Mouse (Mus musculus): ENCODE data around the gene Fam221a. TPM values are rescaled to one million over a fixed set of nuclear protein-coding genes. Genes with fewer than 3 reads are reported as not detected.
A peak's percentile ranks its signal among the peaks of the same experiment; 100 is the strongest.
"Not testable (repeated sequence)": the region's sequence is repeated elsewhere in the genome, so short reads cannot be mapped to it uniquely, and the experiment has no call there.

Gene Fam221a
- total RNA-seq, 2 experiments from 2014 or later: 0.69 to 1.1 TPM

GRCm38 (mm10) chr6:49373943-49374342 lies 6.4 kb downstream of the Fam221a start:
- DNase-seq (ENCODE audit: extremely low spot score in 1 of 2, low spot score in 1 of 2): no peak

- DNase-seq (ENCODE audit: extremely low spot score in 1 of 2, low spot score in 1 of 2): no peak
Measured at GRCm38 (mm10) chr6:49378328-49378727, 10.8 kb downstream of the Fam221a start.

GRCm38 (mm10) chr6:49394276-49394675 lies 26.7 kb downstream of the Fam221a start:
- no peak for DNase-seq (ENCODE audit: extremely low spot score in 1 of 2, low spot score in 1 of 2)

- DNase-seq (ENCODE audit: extremely low spot score in 1 of 2, low spot score in 1 of 2): no peak
Measured at GRCm38 (mm10) chr6:49395316-49395715, 27.8 kb downstream of the Fam221a start, which contains the start of gene Stk31. Gene Stk31, plus strand, starts transcription at chr6:49395604.

- no peak for DNase-seq (ENCODE audit: extremely low spot score in 1 of 2, low spot score in 1 of 2)
Measured at GRCm38 (mm10) chr6:49397466-49397865, 29.9 kb downstream of the Fam221a start.

GRCm38 (mm10) chr6:49398365-49398764 lies 30.8 kb downstream of the Fam221a start:
- no peak for DNase-seq (ENCODE audit: extremely low spot score in 1 of 2, low spot score in 1 of 2)

GRCm38 (mm10) chr6:49410830-49411229 lies 43.3 kb downstream of the Fam221a start:
- no peak for DNase-seq (ENCODE audit: extremely low spot score in 1 of 2, low spot score in 1 of 2)

GRCm38 (mm10) chr6:49412967-49413366 lies 45.4 kb downstream of the Fam221a start:
- not testable (repeated sequence) for DNase-seq (ENCODE audit: extremely low spot score in 1 of 2, low spot score in 1 of 2)

GRCm38 (mm10) chr6:49415971-49416370 lies 48.4 kb downstream of the Fam221a start:
- no peak for DNase-seq (ENCODE audit: extremely low spot score in 1 of 2, low spot score in 1 of 2)

GRCm38 (mm10) chr6:49437306-49437705 lies 69.8 kb downstream of the Fam221a start:
- DNase-seq (ENCODE audit: extremely low spot score in 1 of 2, low spot score in 1 of 2): peak in 1 of 2 experiments; percentile 5

Other genes with a start within 250 kb of the Fam221a start
- under 1 TPM in 1 of 2 experiments, not detected in 1; 0.27 TPM for gene Igf2bp3, start 152.8 kb upstream of the Fam221a start, total RNA-seq (2021)
- 10 to 100 TPM; 73.6 to 78.1 TPM for gene Tra2a, start 103.7 kb upstream of the Fam221a start, total RNA-seq (2021)
- gene Ccdc126, start 48.5 kb upstream of the Fam221a start, total RNA-seq (2021): 10 to 100 TPM in 1 of 2 experiments, 1 to 10 TPM in 1; 9.7 to 11.4 TPM
- 1 to 10 TPM; 1.3 to 1.6 TPM for gene Stk31, start 27.9 kb downstream of the Fam221a start, total RNA-seq (2021)

Measured in layer of hippocampus, postnatal 25 days (tissue).